Mouse (Mus musculus): Measurements from ENCODE around the gene Gck. TPM values are rescaled to one million over a fixed set of nuclear protein-coding genes. Genes with fewer than 3 reads are reported as not detected.

Gck gene
- polyA plus RNA-seq, 1 experiment from 2014 or later: 0.45 TPM

DNA sequence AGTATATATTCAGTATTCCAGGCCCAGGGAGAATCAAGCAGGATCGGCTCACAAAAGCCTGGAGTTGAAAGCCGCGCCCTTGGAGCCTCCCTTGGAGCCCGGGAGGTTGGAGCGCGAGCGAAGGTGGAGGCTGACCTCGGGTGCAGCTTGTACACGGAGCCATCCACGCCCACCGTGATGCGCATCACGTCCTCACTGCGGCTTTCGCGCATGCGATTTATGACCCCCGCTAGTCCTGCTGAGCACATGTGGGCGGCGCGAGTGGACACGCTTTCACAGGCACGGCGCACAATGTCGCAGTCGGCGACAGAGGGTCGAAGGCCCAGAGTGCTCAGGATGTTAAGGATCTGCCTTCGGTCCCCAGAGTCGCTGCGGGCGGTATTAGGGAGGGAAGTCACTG, 47.9 kb downstream of the Gck start:
- 0 out of 2 replicates have a peak overlapping the region, but pooled peaks have one; percentile 1 for H3K9ac ChIP-seq (ENCODE audit: low read depth, low read length)
- peak overlapping the region; percentile 37 for H3K4me3 ChIP-seq (ENCODE audit: low read depth, low read length)
- H3K36me3 ChIP-seq (ENCODE audit: control insufficient read depth, insufficient read depth, low read length): no peaks in the 10 kb centered on the region
- no peaks in the 10 kb centered on the region for H3K9me3 ChIP-seq (ENCODE audit: control insufficient read depth, low read length)
- no peak; the same call in 1 of the 2 replicates for ATAC-seq (replicated peaks; ENCODE audit: low FRiP score)
- H3K4me2 ChIP-seq: peak overlapping the region; percentile 52
- DNase-seq (ENCODE audit: low spot score): no peak
- peaks cover 69% of the 10 kb centered on the region for H3K27me3 ChIP-seq (replicated peaks; ENCODE audit: control insufficient read depth, insufficient read depth, low read length)
- no peak overlapping the region for H3K27ac ChIP-seq (ENCODE audit: low read depth, low read length)
- H3K4me1 ChIP-seq (replicated peaks; ENCODE audit: control insufficient read depth, insufficient read depth, low read length): peaks cover 15% of the 10 kb centered on the region
- 4% methylated on average over 32 of the region's 32 CpGs for WGBS

DNA sequence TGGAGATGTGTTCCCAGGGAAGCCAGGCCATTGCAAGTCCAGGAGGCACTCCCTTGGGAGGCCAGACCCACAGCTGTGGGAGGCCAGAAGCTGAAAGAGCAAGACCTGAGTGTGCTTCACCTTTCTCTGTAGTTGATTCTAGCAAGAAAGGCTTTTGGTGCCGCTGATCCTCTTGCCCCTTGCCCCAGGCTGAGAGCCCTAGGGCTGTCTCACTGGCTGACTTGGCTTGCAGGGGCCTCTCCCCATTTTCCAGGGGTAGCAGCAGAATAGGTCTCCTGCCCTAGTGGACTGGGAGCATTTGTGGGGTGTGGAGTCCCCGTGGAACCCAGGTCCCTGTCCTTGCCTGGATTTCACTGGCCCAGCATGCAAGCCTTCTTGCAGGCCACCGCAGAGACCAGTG, 48.6 kb downstream of the Gck start:
- peaks cover 75% of the 10 kb centered on the region for H3K27me3 ChIP-seq (replicated peaks; ENCODE audit: control insufficient read depth, insufficient read depth, low read length)
- no peaks in the 10 kb centered on the region for H3K9me3 ChIP-seq (ENCODE audit: control insufficient read depth, low read length)
- no peak overlapping the region for H3K27ac ChIP-seq (ENCODE audit: low read depth, low read length)
- H3K4me1 ChIP-seq (replicated peaks; ENCODE audit: control insufficient read depth, insufficient read depth, low read length): peaks cover 15% of the 10 kb centered on the region
- 0 out of 2 replicates have a peak overlapping the region, but pooled peaks have one; percentile 1 for H3K9ac ChIP-seq (ENCODE audit: low read depth, low read length)
- H3K36me3 ChIP-seq (ENCODE audit: control insufficient read depth, insufficient read depth, low read length): no peaks in the 10 kb centered on the region
- no peak for DNase-seq (ENCODE audit: low spot score)
- peak overlapping the region; percentile 52 for H3K4me2 ChIP-seq
- 20% methylated on average over 3 of the region's 3 CpGs for WGBS
- H3K4me3 ChIP-seq (ENCODE audit: low read depth, low read length): peak overlapping the region; percentile 37
- ATAC-seq (replicated peaks; ENCODE audit: low FRiP score): no peak

GRCm38 (mm10) chr11:5899286-5899685, 50.6 kb downstream of the Gck start:
- H3K9ac ChIP-seq (ENCODE audit: low read depth, low read length): no peak overlapping the region
- peaks cover 78% of the 10 kb centered on the region for H3K27me3 ChIP-seq (replicated peaks; ENCODE audit: control insufficient read depth, insufficient read depth, low read length)
- no peak for DNase-seq (ENCODE audit: low spot score)
- H3K36me3 ChIP-seq (ENCODE audit: control insufficient read depth, insufficient read depth, low read length): no peaks in the 10 kb centered on the region
- peaks cover 15% of the 10 kb centered on the region for H3K4me1 ChIP-seq (replicated peaks; ENCODE audit: control insufficient read depth, insufficient read depth, low read length)
- H3K4me3 ChIP-seq (ENCODE audit: low read depth, low read length): no peak overlapping the region
- no peak overlapping the region for H3K27ac ChIP-seq (ENCODE audit: low read depth, low read length)
- WGBS: 90% methylated on average over 10 of the region's 10 CpGs
- ATAC-seq (replicated peaks; ENCODE audit: low FRiP score): no peak
- H3K9me3 ChIP-seq (ENCODE audit: control insufficient read depth, low read length): no peaks in the 10 kb centered on the region
- no peak overlapping the region for H3K4me2 ChIP-seq

DNA sequence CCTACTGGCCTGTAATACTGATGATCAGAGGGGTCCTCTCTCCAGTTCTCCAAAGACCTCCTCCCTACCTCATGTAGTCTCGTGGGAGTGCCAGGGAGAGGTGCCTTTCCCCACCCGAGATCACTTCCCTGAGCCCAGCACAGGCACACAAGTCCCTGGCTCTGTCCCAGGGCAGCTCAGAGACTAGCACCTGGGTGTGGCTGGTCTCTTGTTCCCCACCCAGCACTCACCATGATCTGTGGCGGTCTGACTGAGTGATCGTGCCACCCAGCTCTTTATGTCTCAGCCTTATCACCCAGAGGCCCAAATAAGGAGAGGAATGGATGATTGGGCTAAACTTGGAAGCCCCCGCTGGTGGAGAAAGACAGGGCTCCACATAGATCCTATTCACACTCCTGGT, 51.4 kb downstream of the Gck start, which contains the start of gene Myl7:
Myl7 (minus strand) TSS at position 252 of the 400 bp plus-strand sequence.
- ATAC-seq (replicated peaks; ENCODE audit: low FRiP score): peak; percentile 61; the same call in 1 of the 2 replicates
- peak within 1 kb of the TSS; percentile 30 for H3K4me2 ChIP-seq

DNA sequence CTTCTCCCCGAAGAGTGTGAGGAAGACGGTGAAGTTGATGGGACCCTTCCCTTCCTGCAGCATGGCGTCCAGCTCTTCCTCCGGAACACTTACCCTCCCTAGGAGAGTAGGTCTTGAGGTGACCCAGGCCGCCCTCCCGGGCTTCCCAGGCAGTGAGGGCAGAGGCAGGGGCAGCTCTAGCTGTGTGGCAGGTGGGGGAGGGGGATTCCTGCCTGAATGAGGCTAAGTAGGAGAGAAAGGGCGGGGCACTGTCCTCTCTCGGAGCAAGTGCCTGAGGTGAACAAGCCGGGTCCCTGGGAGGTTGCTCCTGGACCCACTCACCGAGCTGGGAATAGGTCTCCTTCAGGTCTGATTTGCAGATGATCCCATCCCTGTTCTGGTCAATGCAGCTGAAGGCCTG, 52.0 kb downstream of the Gck start:
- Histone ChIP-seq H3K4me3 (ENCODE audit: low read depth, low read length) (no peak overlapping the region), H3K9ac (ENCODE audit: low read depth, low read length) (0 out of 2 replicates have a peak overlapping the region, but pooled peaks have one; percentile 5), H3K4me2 (peak overlapping the region; percentile 30), H3K4me1 (replicated peaks; ENCODE audit: control insufficient read depth, insufficient read depth, low read length) (peaks cover 27% of the 10 kb centered on the region), H3K9me3 (ENCODE audit: control insufficient read depth, low read length) (no peaks in the 10 kb centered on the region), H3K27ac (ENCODE audit: low read depth, low read length) (no peak overlapping the region), H3K27me3 (replicated peaks; ENCODE audit: control insufficient read depth, insufficient read depth, low read length) (peaks cover 68% of the 10 kb centered on the region), H3K36me3 (ENCODE audit: control insufficient read depth, insufficient read depth, low read length) (no peaks in the 10 kb centered on the region)
- ATAC-seq (replicated peaks; ENCODE audit: low FRiP score) (no peak), DNase-seq (ENCODE audit: low spot score) (no peak)
- 12% methylated on average over 10 of the region's 10 CpGs for WGBS

More for the DNA sequence above, 51.4 kb downstream of the Gck start, which contains the start of gene Myl7:
- H3K9ac ChIP-seq (ENCODE audit: low read depth, low read length): 0 out of 2 replicates have a peak within 1 kb of the TSS, but pooled peaks have one; percentile 5
- peaks cover 23% of the 10 kb centered on the region for H3K4me1 ChIP-seq (replicated peaks; ENCODE audit: control insufficient read depth, insufficient read depth, low read length)
- 31% methylated on average over 5 of the region's 5 CpGs for WGBS
- no peak for DNase-seq (ENCODE audit: low spot score)
- H3K9me3 ChIP-seq (ENCODE audit: control insufficient read depth, low read length): no peaks in the 10 kb centered on the region
- no peak within 1 kb of the TSS for H3K27ac ChIP-seq (ENCODE audit: low read depth, low read length)
- H3K36me3 ChIP-seq (ENCODE audit: control insufficient read depth, insufficient read depth, low read length): no peaks in the 10 kb centered on the region
- no peak within 1 kb of the TSS for H3K4me3 ChIP-seq (ENCODE audit: low read depth, low read length)
- peaks cover 75% of the 10 kb centered on the region for H3K27me3 ChIP-seq (replicated peaks; ENCODE audit: control insufficient read depth, insufficient read depth, low read length)

DNA sequence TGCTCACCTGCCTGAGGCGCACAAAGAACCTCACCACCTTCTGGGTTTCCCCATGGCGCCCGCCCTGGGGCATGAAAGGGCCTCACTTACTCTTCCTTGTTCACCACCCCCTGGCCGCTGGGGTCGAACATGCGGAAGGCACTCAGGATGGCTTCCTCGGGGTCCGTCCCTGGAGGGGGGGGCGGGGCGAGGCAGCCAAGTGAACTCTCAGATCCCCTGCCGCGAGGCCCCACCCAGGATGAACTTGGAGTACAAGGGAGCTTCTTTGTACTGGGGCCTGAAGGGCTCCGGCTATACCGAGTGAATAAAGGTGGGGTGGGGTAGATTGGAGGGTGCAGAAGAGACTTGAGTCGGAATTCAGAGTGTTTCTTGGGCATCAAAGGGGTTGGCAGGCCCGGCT, 52.7 kb downstream of the Gck start:
- WGBS: 9% methylated on average over 15 of the region's 16 CpGs
- no peak overlapping the region for H3K4me3 ChIP-seq (ENCODE audit: low read depth, low read length)

GRCm38 (mm10) chr11:5893807-5894206, 56.1 kb downstream of the Gck start:
- no peaks in the 10 kb centered on the region for H3K9me3 ChIP-seq (ENCODE audit: control insufficient read depth, low read length)
- H3K27me3 ChIP-seq (replicated peaks; ENCODE audit: control insufficient read depth, insufficient read depth, low read length): peaks cover 29% of the 10 kb centered on the region
- H3K27ac ChIP-seq (ENCODE audit: low read depth, low read length): peak overlapping the region; percentile 4; the same call in 1 of the 2 replicates
- WGBS: 67% methylated on average over 6 of the region's 6 CpGs
- ATAC-seq (replicated peaks; ENCODE audit: low FRiP score): peak; percentile 66
- no peak for DNase-seq (ENCODE audit: low spot score)
- no peak overlapping the region for H3K4me3 ChIP-seq (ENCODE audit: low read depth, low read length)
- H3K4me2 ChIP-seq: no peak overlapping the region
- H3K4me1 ChIP-seq (replicated peaks; ENCODE audit: control insufficient read depth, insufficient read depth, low read length): peaks cover 38% of the 10 kb centered on the region
- H3K9ac ChIP-seq (ENCODE audit: low read depth, low read length): no peak overlapping the region
- H3K36me3 ChIP-seq (ENCODE audit: control insufficient read depth, insufficient read depth, low read length): no peaks in the 10 kb centered on the region

More for the DNA sequence above, 52.7 kb downstream of the Gck start:
- H3K27me3 ChIP-seq (replicated peaks; ENCODE audit: control insufficient read depth, insufficient read depth, low read length): peaks cover 62% of the 10 kb centered on the region
- H3K4me1 ChIP-seq (replicated peaks; ENCODE audit: control insufficient read depth, insufficient read depth, low read length): peaks cover 33% of the 10 kb centered on the region
- H3K9me3 ChIP-seq (ENCODE audit: control insufficient read depth, low read length): no peaks in the 10 kb centered on the region
- no peak for DNase-seq (ENCODE audit: low spot score)
- H3K27ac ChIP-seq (ENCODE audit: low read depth, low read length): no peak overlapping the region
- no peaks in the 10 kb centered on the region for H3K36me3 ChIP-seq (ENCODE audit: control insufficient read depth, insufficient read depth, low read length)
- no peak for ATAC-seq (replicated peaks; ENCODE audit: low FRiP score)
- H3K9ac ChIP-seq (ENCODE audit: low read depth, low read length): no peak overlapping the region
- peak overlapping the region; percentile 1 for H3K4me2 ChIP-seq

DNA sequence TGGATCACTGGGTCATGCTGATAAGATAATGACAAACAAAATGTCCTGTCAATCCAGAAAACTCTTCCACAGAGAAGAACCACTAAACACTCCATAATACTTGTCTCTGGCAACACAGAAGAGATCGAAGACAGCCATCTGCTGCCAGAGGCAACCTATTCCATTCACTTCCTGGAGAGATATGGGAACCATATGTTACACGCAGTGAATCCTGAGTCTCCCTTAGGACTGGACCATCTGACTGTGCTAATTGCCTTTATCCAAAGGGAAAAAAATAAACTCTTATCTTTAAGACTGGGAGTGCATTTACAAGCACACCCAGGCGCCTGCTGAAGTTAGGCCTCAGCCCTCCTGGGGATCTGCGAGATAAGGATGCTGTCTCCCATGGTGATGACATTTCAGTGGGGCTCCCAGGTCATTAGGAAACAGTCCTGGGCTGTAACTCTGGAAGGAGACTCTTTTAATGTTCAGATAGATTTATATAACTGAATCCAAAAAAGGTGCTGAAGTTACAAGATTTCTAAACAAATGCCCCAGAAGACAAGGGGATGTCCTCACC, 57.0 kb downstream of the Gck start:
- H3K9ac ChIP-seq (ENCODE audit: low read depth, low read length): no peak overlapping the region
- DNase-seq (ENCODE audit: low spot score) (no peak), ATAC-seq (replicated peaks; ENCODE audit: low FRiP score) (peak; percentile 82)
- peaks cover 20% of the 10 kb centered on the region for H3K27me3 ChIP-seq (replicated peaks; ENCODE audit: control insufficient read depth, insufficient read depth, low read length)
- H3K4me2 ChIP-seq: peak overlapping the region; percentile 28; the same call in 1 of the 2 replicates
- WGBS: 28% methylated on average over 4 of the region's 4 CpGs
- H3K4me1 ChIP-seq (replicated peaks; ENCODE audit: control insufficient read depth, insufficient read depth, low read length): peaks cover 33% of the 10 kb centered on the region
- H3K36me3 ChIP-seq (ENCODE audit: control insufficient read depth, insufficient read depth, low read length): no peaks in the 10 kb centered on the region
- no peak overlapping the region for H3K4me3 ChIP-seq (ENCODE audit: low read depth, low read length)
- H3K27ac ChIP-seq (ENCODE audit: low read depth, low read length): peak overlapping the region; percentile 37; the same call in 1 of the 2 replicates
- no peaks in the 10 kb centered on the region for H3K9me3 ChIP-seq (ENCODE audit: control insufficient read depth, low read length)

- no peak overlapping the region for H3K4me3 ChIP-seq (ENCODE audit: low read depth, low read length)
- no peaks in the 10 kb centered on the region for H3K36me3 ChIP-seq (ENCODE audit: control insufficient read depth, insufficient read depth, low read length)
- peaks cover 13% of the 10 kb centered on the region for H3K27me3 ChIP-seq (replicated peaks; ENCODE audit: control insufficient read depth, insufficient read depth, low read length)
- ATAC-seq (replicated peaks; ENCODE audit: low FRiP score): no peak
- no peak overlapping the region for H3K9ac ChIP-seq (ENCODE audit: low read depth, low read length)
- no peak for DNase-seq (ENCODE audit: low spot score)
- peaks cover 27% of the 10 kb centered on the region for H3K4me1 ChIP-seq (replicated peaks; ENCODE audit: control insufficient read depth, insufficient read depth, low read length)
- 0 out of 2 replicates have a peak overlapping the region, but pooled peaks have one; percentile 37 for H3K27ac ChIP-seq (ENCODE audit: low read depth, low read length)
- WGBS: 45% methylated on average over 8 of the region's 8 CpGs
- H3K4me2 ChIP-seq: no peak overlapping the region
- no peaks in the 10 kb centered on the region for H3K9me3 ChIP-seq (ENCODE audit: control insufficient read depth, low read length)
Measured at GRCm38 (mm10) chr11:5892151-5892591, 57.7 kb downstream of the Gck start.

All from liver, embryonic 11.5 days (tissue).